Mouse (Mus musculus): Measurements from ENCODE around the gene Stat5b. TPM values are rescaled to one million over a fixed set of nuclear protein-coding genes. Genes with fewer than 3 reads are reported as not detected.

The Stat5b gene
- polyA plus RNA-seq, 1 experiment from 2014 or later, result 11.9 TPM

DNA sequence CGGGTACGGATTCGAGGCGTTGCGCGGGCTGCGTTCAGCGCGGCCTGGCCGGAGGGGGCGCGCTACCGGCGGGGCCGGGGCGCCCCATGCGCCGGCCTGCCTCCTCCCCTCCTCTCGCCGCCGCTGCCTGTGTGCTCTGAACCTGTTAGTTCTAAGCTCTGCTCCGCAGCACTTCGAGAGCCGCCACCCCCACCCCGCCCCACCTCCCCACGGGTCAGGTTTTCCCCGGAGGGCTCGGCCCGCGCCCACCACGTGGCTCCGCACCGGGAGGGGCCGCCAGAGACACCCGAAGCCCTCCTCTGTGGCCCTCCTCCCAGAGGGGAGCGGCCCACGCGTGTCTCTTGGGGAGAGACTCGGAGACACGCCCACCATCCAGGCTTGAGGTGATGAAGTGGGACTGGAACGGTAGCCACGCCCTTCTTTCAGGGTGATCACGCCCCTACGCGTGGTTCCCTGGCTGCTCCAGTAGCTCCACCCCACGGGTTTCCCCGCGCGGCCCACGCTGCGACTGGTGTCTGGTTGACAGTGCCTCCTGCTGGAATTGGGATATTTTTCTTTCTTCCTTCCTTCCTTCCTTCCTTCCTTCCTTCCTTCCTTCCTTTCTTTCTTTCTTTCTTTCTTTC lies 90.8 kb downstream of the Stat5b start, which contains the start of gene Kcnh4:
Gene Kcnh4, minus strand, starts transcription at position 332 of the 623 bp plus-strand sequence.
- Histone ChIP-seq H3K4me3 (replicated peaks; ENCODE audit: low read length) (peak within 1 kb of the TSS; percentile 51), H3K9me3 (ENCODE audit: control insufficient read depth, low read length) (no peaks in the 10 kb centered on the region), H3K36me3 (ENCODE audit: control insufficient read depth, insufficient read depth) (no peaks in the 10 kb centered on the region), H3K4me1 (replicated peaks; ENCODE audit: control insufficient read depth, insufficient read depth, low read length) (peaks cover 21% of the 10 kb centered on the region), H3K9ac (replicated peaks; ENCODE audit: low read depth, low read length) (peak within 1 kb of the TSS; percentile 61), H3K27me3 (replicated peaks; ENCODE audit: control insufficient read depth, insufficient read depth, low read length) (no peaks in the 10 kb centered on the region; the same call in 1 of the 2 replicates), H3K27ac (ENCODE audit: low read length) (peak within 1 kb of the TSS; percentile 23; the same call in 1 of the 2 replicates), H3K4me2 (ENCODE audit: low read length) (peak within 1 kb of the TSS; percentile 50)
- WGBS, result under 1% methylated on average over 51 of the region's 51 CpGs
- ATAC-seq, result peak; percentile 78

DNA sequence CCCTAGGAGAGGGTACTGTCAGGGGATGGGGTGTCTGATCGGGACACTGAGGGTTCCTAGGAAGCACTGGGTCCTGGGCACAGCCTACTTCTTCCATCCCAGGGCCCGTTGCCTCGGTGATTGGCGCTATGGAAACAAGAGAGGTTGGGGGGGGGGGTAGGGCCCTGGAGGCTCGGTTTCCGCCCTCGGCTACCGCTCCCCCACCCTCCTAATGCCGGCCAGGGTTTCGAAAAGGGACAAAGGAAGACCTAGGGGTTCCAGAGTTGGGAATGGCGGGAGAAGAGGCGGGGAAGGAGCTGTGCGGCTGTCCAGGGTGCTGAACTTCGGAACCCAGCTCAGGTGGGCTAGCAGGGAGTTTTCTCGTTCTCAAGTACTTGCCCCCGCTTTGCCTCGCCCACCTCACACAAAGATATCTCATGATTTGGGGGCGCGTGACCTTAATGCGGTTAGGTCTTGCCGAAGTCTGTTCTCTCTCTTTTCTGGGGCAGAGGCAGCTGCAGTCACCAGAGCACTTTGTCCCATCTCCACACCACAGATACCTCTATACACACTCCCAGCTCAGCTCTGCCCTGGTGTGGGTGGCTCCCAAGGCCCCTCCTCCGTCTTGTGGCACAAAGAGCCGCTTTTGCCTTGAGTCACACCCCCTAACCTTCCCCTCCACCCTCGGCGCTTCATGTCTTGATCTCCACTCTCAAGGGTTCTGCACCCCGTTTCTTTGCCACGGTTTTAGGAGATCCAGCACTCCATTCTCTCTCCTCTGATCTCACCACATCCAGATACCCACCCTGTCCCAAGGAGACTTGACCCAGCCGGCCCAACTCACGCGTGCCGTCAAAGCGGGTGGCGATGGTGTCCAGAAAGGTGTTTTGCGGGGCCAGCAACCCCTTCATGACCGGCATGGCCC lies 91.6 kb downstream of the Stat5b start:
- no peaks in the 10 kb centered on the region; the same call in 1 of the 2 replicates for H3K27me3 ChIP-seq (replicated peaks; ENCODE audit: control insufficient read depth, insufficient read depth, low read length)
- ATAC-seq, result peak; percentile 57
- under 1% methylated on average over 33 of the region's 35 CpGs for WGBS
- peak overlapping the region; percentile 50 for H3K4me2 ChIP-seq (ENCODE audit: low read length)
- H3K9me3 ChIP-seq (ENCODE audit: control insufficient read depth, low read length), result no peaks in the 10 kb centered on the region
- H3K27ac ChIP-seq (ENCODE audit: low read length), result peak overlapping the region; percentile 23; the same call in 1 of the 2 replicates
- H3K4me1 ChIP-seq (replicated peaks; ENCODE audit: control insufficient read depth, insufficient read depth, low read length), result peaks cover 21% of the 10 kb centered on the region
- peak overlapping the region; percentile 61 for H3K9ac ChIP-seq (replicated peaks; ENCODE audit: low read depth, low read length)
- no peaks in the 10 kb centered on the region for H3K36me3 ChIP-seq (ENCODE audit: control insufficient read depth, insufficient read depth)
- peak overlapping the region; percentile 51 for H3K4me3 ChIP-seq (replicated peaks; ENCODE audit: low read length)

- H3K9me3 ChIP-seq (ENCODE audit: control insufficient read depth, low read length), result no peaks in the 10 kb centered on the region
- H3K4me2 ChIP-seq (ENCODE audit: low read length), result no peak overlapping the region
- no peaks in the 10 kb centered on the region for H3K36me3 ChIP-seq (ENCODE audit: control insufficient read depth, insufficient read depth)
- ATAC-seq, result no peak
- H3K9ac ChIP-seq (replicated peaks; ENCODE audit: low read depth, low read length), result no peak overlapping the region
- no peak overlapping the region for H3K27ac ChIP-seq (ENCODE audit: low read length)
- no peak overlapping the region for H3K4me3 ChIP-seq (replicated peaks; ENCODE audit: low read length)
- peaks cover 21% of the 10 kb centered on the region for H3K4me1 ChIP-seq (replicated peaks; ENCODE audit: control insufficient read depth, insufficient read depth, low read length)
- H3K27me3 ChIP-seq (replicated peaks; ENCODE audit: control insufficient read depth, insufficient read depth, low read length), result no peaks in the 10 kb centered on the region; the same call in 1 of the 2 replicates
- WGBS, result 92% methylated on average over 12 of the region's 12 CpGs
Measured at GRCm38 (mm10) chr11:100757566-100757965, 93.0 kb downstream of the Stat5b start.

GRCm38 (mm10) chr11:100756476-100756875 lies 94.0 kb downstream of the Stat5b start:
- 71% methylated on average over 6 of the region's 6 CpGs for WGBS
- Histone ChIP-seq H3K27ac (ENCODE audit: low read length) (no peak overlapping the region), H3K4me3 (replicated peaks; ENCODE audit: low read length) (no peak overlapping the region), H3K36me3 (ENCODE audit: control insufficient read depth, insufficient read depth) (no peaks in the 10 kb centered on the region), H3K9ac (replicated peaks; ENCODE audit: low read depth, low read length) (no peak overlapping the region), H3K4me1 (replicated peaks; ENCODE audit: control insufficient read depth, insufficient read depth, low read length) (peaks cover 16% of the 10 kb centered on the region), H3K9me3 (ENCODE audit: control insufficient read depth, low read length) (no peaks in the 10 kb centered on the region), H3K4me2 (ENCODE audit: low read length) (no peak overlapping the region), H3K27me3 (replicated peaks; ENCODE audit: control insufficient read depth, insufficient read depth, low read length) (no peaks in the 10 kb centered on the region; the same call in 1 of the 2 replicates)
- no peak for ATAC-seq

DNA sequence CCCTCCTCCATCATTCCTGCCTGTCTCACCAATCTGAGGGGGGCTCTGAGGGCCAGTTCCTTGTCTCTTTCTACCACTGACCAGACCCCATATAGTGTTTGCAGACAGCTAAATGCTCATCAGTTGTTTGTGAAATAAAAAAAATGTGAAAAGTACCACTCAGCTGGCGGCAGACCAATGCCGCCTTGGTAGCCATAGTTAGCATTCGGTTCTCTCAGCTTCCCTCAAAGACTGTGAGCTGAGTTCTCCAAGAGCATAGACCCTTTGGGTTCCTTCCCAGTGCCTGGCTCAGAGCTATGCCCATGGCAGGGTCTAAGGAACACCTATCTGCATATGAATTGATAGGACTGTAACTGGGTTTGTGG lies 95.8 kb downstream of the Stat5b start:
- H3K4me2 ChIP-seq (ENCODE audit: low read length), result no peak overlapping the region
- ATAC-seq, result no peak
- peaks cover 9% of the 10 kb centered on the region for H3K4me1 ChIP-seq (replicated peaks; ENCODE audit: control insufficient read depth, insufficient read depth, low read length)
- 89% methylated on average over 3 of the region's 3 CpGs for WGBS
- H3K9ac ChIP-seq (replicated peaks; ENCODE audit: low read depth, low read length), result no peak overlapping the region
- H3K36me3 ChIP-seq (ENCODE audit: control insufficient read depth, insufficient read depth), result no peaks in the 10 kb centered on the region
- H3K27ac ChIP-seq (ENCODE audit: low read length), result no peak overlapping the region
- H3K4me3 ChIP-seq (replicated peaks; ENCODE audit: low read length), result no peak overlapping the region
- no peaks in the 10 kb centered on the region; the same call in 1 of the 2 replicates for H3K27me3 ChIP-seq (replicated peaks; ENCODE audit: control insufficient read depth, insufficient read depth, low read length)
- H3K9me3 ChIP-seq (ENCODE audit: control insufficient read depth, low read length), result no peaks in the 10 kb centered on the region

- Histone ChIP-seq H3K27ac (ENCODE audit: low read length) (no peak overlapping the region), H3K4me3 (replicated peaks; ENCODE audit: low read length) (no peak overlapping the region), H3K9me3 (ENCODE audit: control insufficient read depth, low read length) (no peaks in the 10 kb centered on the region), H3K4me1 (replicated peaks; ENCODE audit: control insufficient read depth, insufficient read depth, low read length) (peaks cover 5% of the 10 kb centered on the region; the same call in 1 of the 2 replicates), H3K36me3 (ENCODE audit: control insufficient read depth, insufficient read depth) (no peaks in the 10 kb centered on the region), H3K27me3 (replicated peaks; ENCODE audit: control insufficient read depth, insufficient read depth, low read length) (no peaks in the 10 kb centered on the region; the same call in 1 of the 2 replicates), H3K4me2 (ENCODE audit: low read length) (no peak overlapping the region), H3K9ac (replicated peaks; ENCODE audit: low read depth, low read length) (no peak overlapping the region)
- WGBS, result 90% methylated on average over 12 of the region's 12 CpGs
- ATAC-seq, result no peak
Measured at GRCm38 (mm10) chr11:100754021-100754692, 96.4 kb downstream of the Stat5b start.

- no peak overlapping the region for H3K27ac ChIP-seq (ENCODE audit: low read length)
- no peak overlapping the region for H3K9ac ChIP-seq (replicated peaks; ENCODE audit: low read depth, low read length)
- H3K4me1 ChIP-seq (replicated peaks; ENCODE audit: control insufficient read depth, insufficient read depth, low read length), result no peaks in the 10 kb centered on the region
- no peak overlapping the region for H3K4me2 ChIP-seq (ENCODE audit: low read length)
- H3K36me3 ChIP-seq (ENCODE audit: control insufficient read depth, insufficient read depth), result no peaks in the 10 kb centered on the region
- no peak overlapping the region for H3K4me3 ChIP-seq (replicated peaks; ENCODE audit: low read length)
- 38% methylated on average over 10 of the region's 10 CpGs for WGBS
- no peak for ATAC-seq
- no peaks in the 10 kb centered on the region for H3K9me3 ChIP-seq (ENCODE audit: control insufficient read depth, low read length)
- no peaks in the 10 kb centered on the region; the same call in 1 of the 2 replicates for H3K27me3 ChIP-seq (replicated peaks; ENCODE audit: control insufficient read depth, insufficient read depth, low read length)
Measured at GRCm38 (mm10) chr11:100752294-100752693, 98.2 kb downstream of the Stat5b start.

DNA sequence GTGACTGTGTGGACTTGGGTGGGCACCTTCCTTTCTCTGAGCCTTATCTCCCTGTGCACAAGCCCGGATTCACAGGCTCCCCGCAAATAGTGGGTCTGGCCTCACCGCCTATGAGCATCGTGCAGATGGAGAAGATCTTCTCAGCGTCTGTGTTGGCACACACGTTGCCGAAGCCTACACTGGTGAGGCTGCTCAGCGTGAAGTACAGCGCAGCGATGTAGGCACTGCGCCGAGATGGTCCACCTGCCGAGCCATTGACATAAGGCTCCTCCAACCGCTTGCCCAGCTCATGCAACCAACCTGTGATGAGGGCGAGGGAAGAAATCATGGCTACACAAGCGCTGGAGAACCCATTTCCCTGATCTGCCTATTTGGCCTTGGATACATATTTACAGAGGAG lies 100.4 kb downstream of the Stat5b start:
- no peaks in the 10 kb centered on the region for H3K4me1 ChIP-seq (replicated peaks; ENCODE audit: control insufficient read depth, insufficient read depth, low read length)
- no peak overlapping the region for H3K9ac ChIP-seq (replicated peaks; ENCODE audit: low read depth, low read length)
- H3K36me3 ChIP-seq (ENCODE audit: control insufficient read depth, insufficient read depth), result no peaks in the 10 kb centered on the region
- no peak for ATAC-seq
- no peak overlapping the region for H3K27ac ChIP-seq (ENCODE audit: low read length)
- H3K4me2 ChIP-seq (ENCODE audit: low read length), result no peak overlapping the region
- no peaks in the 10 kb centered on the region; the same call in 1 of the 2 replicates for H3K27me3 ChIP-seq (replicated peaks; ENCODE audit: control insufficient read depth, insufficient read depth, low read length)
- H3K9me3 ChIP-seq (ENCODE audit: control insufficient read depth, low read length), result no peaks in the 10 kb centered on the region
- WGBS, result 94% methylated on average over 16 of the region's 16 CpGs
- no peak overlapping the region for H3K4me3 ChIP-seq (replicated peaks; ENCODE audit: low read length)

DNA sequence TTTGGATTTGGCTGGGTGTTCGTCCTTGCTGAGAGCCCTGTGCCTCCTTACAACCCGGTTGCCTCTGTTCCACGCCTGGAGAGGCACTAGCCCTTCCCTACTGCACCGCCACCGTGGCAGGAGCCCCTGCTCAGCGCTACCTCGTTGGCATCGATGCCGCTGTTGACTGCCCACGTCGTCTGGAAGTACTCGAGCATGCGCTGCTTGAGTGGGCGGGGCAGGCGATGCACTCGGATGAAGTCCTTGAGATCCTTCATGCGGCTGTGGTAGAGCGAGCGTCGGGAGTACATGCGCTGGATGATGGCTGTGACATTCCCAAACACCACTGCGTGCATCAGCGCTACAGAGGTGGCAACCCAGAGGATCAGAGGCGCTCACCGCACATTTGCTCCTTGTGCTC lies 101.1 kb downstream of the Stat5b start:
- Histone ChIP-seq H3K4me2 (ENCODE audit: low read length) (no peak overlapping the region), H3K4me1 (replicated peaks; ENCODE audit: control insufficient read depth, insufficient read depth, low read length) (no peaks in the 10 kb centered on the region), H3K9ac (replicated peaks; ENCODE audit: low read depth, low read length) (no peak overlapping the region), H3K27me3 (replicated peaks; ENCODE audit: control insufficient read depth, insufficient read depth, low read length) (no peaks in the 10 kb centered on the region; the same call in 1 of the 2 replicates), H3K36me3 (ENCODE audit: control insufficient read depth, insufficient read depth) (no peaks in the 10 kb centered on the region), H3K27ac (ENCODE audit: low read length) (no peak overlapping the region), H3K4me3 (replicated peaks; ENCODE audit: low read length) (no peak overlapping the region), H3K9me3 (ENCODE audit: control insufficient read depth, low read length) (no peaks in the 10 kb centered on the region)
- 54% methylated on average over 25 of the region's 25 CpGs for WGBS
- ATAC-seq, result no peak

Measured in forebrain, embryonic 16.5 days (tissue).